Mouse (Mus musculus): ENCODE results near the gene Dpagt1.
A peak's percentile ranks its signal among the peaks of the same experiment; 100 is the strongest.

DNA sequence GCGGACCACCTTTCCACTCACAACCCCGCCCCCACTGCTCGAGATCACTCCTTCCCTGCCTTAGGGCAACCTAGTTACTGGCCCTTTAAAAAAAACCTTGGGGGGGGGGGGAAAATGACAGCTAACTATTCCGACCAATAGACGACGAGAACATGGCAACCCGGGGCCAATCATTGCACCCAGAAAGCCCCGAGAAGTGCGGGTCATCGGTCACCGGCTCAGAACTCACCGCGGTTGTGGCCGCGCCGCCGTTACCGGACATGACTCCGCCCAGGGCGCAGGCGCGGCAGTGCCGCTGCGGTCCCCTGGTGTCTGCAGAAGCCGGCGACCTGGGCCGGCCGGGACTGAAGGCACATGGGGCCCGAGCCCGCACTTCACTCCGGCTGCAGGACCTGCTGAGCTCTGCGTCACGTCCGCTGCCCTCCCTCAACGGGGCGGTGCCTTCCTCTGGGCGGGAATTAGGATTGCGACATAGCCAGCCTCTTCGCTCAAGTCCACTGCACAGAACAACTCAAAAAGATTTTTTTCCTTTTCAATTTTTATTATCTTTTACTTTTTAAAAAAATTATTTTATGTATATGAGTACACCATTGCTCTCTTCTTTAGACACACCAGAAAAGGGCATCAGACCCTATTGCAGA, 18.1 kb downstream of the Dpagt1 start, which contains the start of gene Hmbs:
- TF ChIP-seq POLR2A (IDR thresholded peaks at IDR 0.05; ENCODE audit: low read depth, low read length) (peak; percentile 66), CTCF (IDR thresholded peaks at IDR 0.05; ENCODE audit: borderline replicate concordance, insufficient read depth, low read length) (no peak)
